Mouse (Mus musculus) cerebellum, adult 2 months (tissue): ENCODE results near the gene Fshr. TPM values are rescaled to one million over a fixed set of nuclear protein-coding genes. Genes with fewer than 3 reads are reported as not detected.
"Not testable (repeated sequence)": the region's sequence is repeated elsewhere in the genome, so short reads cannot be mapped to it uniquely, and the experiment has no call there.

Source experiments
- DNase-seq, 2 experiments: peaks; one replicate each; pipeline ENCODE4 v3.0.0; 2021
- H3K27ac ChIP-seq: fragments of 200-500 bp; 2 replicates; pipeline ENCODE4 v1.5.1; 2012; ENCODE audit warnings: low read length, control low read depth, inconsistent platforms; ENCODE audit not compliant: insufficient read depth
- H3K27me3 ChIP-seq: fragments of 200-500 bp; 2 replicates; pipeline ENCODE4 v1.6.1; 2012; ENCODE audit warnings: inconsistent platforms, mild to moderate bottlenecking, low read length, moderate library complexity; ENCODE audit not compliant: control insufficient read depth, insufficient read depth
- H3K4me1 ChIP-seq: fragments of 200-500 bp; 2 replicates; pipeline ENCODE4 v1.6.1; 2011; ENCODE audit warnings: low read length; ENCODE audit not compliant: control insufficient read depth, insufficient read depth
- H3K4me3 ChIP-seq: fragments of 200-500 bp; replicated peaks from 2 replicates; pipeline ENCODE3; 2011; ENCODE audit warnings: mild to moderate bottlenecking, low read depth, low read length, control low read depth; ENCODE audit not compliant: insufficient read depth
- CTCF ChIP-seq: fragments of 200-500 bp; IDR thresholded peaks from 2 replicates; pipeline ENCODE4 v1.5.1; 2011; ENCODE audit warnings: low read depth, mild to moderate bottlenecking, control low read depth, low read length, moderate library complexity, borderline replicate concordance; ENCODE audit not compliant: insufficient read depth
- POLR2A ChIP-seq: fragments of 200-500 bp; IDR thresholded peaks from 2 replicates; pipeline ENCODE4 v1.6.1; 2011; ENCODE audit warnings: low read length, control low read depth, borderline replicate concordance; ENCODE audit not compliant: insufficient read depth
- WGBS: fragments of 180-500 bp; shearing (Covaris S2); methylation state at CpG from one replicate; pipeline ENCODE4 v1.1.7; 2018; 5-methylcytosine and 5-hydroxymethylcytosine counted together
- polyA plus RNA-seq: library from polyadenylated mRNA; depleted of rRNA; stranded (reverse); fragments of >200 nt; gene quantifications from 2 replicates; pipeline ENCODE4 v1.2.3, GENCODE M21; 2012; rRNA removed

Gene Fshr
- 0.05 TPM in 1 of 2 replicates, not detected in the other for polyA plus RNA-seq

GRCm38 (mm10) chr17:89200575-89200974 is at the start of gene Fshr:
Gene Fshr, minus strand, starts transcription at chr17:89200675.
- H3K27me3 ChIP-seq = no peaks in the 10 kb centered on the region
- 85% methylated on average over 6 of the region's 6 CpGs for WGBS

GRCm38 (mm10) chr17:89202181-89202580 is 1.7 kb upstream of the Fshr start:
- no peak for DNase-seq
- no peaks in the 10 kb centered on the region for H3K4me1 ChIP-seq
- no peak overlapping the region for H3K27ac ChIP-seq
- TF ChIP-seq POLR2A (no peak), CTCF (no peak)
- 35% methylated on average over 6 of the region's 6 CpGs for WGBS
- no peak overlapping the region for H3K4me3 ChIP-seq
- no peaks in the 10 kb centered on the region for H3K27me3 ChIP-seq

More at GRCm38 (mm10) chr17:89200575-89200974, at the start of gene Fshr:
- Histone ChIP-seq H3K4me1 (no peaks in the 10 kb centered on the region), H3K4me3 (no peak within 1 kb of the TSS), H3K27ac (no peak within 1 kb of the TSS)
- TF ChIP-seq CTCF (no peak), POLR2A (no peak)
- DNase-seq = no peak

- TF ChIP-seq CTCF (no peak), POLR2A (no peak)
- 91% methylated on average over 1 of the region's 1 CpGs for WGBS
- Histone ChIP-seq H3K27me3 (no peaks in the 10 kb centered on the region), H3K4me1 (no peaks in the 10 kb centered on the region), H3K4me3 (no peak overlapping the region), H3K27ac (no peak overlapping the region)
- no peak for DNase-seq
Measured at GRCm38 (mm10) chr17:89173545-89173944, 26.9 kb downstream of the Fshr start.

- TF ChIP-seq CTCF = no peak
- no peak for TF ChIP-seq POLR2A
- Histone ChIP-seq H3K4me1 (no peaks in the 10 kb centered on the region), H3K4me3 (no peak overlapping the region), H3K27ac (no peak overlapping the region), H3K27me3 (no peaks in the 10 kb centered on the region)
- DNase-seq = no peak
Measured at GRCm38 (mm10) chr17:89164773-89165172, 35.7 kb downstream of the Fshr start.

GRCm38 (mm10) chr17:89162475-89162874 is 38.0 kb downstream of the Fshr start:
- 93% methylated on average over 3 of the region's 3 CpGs for WGBS
- TF ChIP-seq POLR2A (no peak), CTCF (no peak)
- no peak for DNase-seq
- H3K27me3 ChIP-seq = no peaks in the 10 kb centered on the region
- H3K4me3 ChIP-seq = no peak overlapping the region
- no peak overlapping the region for H3K27ac ChIP-seq
- no peaks in the 10 kb centered on the region for H3K4me1 ChIP-seq

- H3K27ac ChIP-seq, H3K4me3 ChIP-seq, H3K4me1 ChIP-seq, H3K27me3 ChIP-seq, DNase-seq: not testable (repeated sequence)
- WGBS = 90% methylated on average over 3 of the region's 3 CpGs
Measured at GRCm38 (mm10) chr17:89159343-89159742, 41.1 kb downstream of the Fshr start.

- no peak overlapping the region for H3K4me3 ChIP-seq
- H3K4me1 ChIP-seq = no peaks in the 10 kb centered on the region
- TF ChIP-seq POLR2A (no peak), CTCF (no peak)
- 78% methylated on average over 6 of the region's 6 CpGs for WGBS
- H3K27ac ChIP-seq = no peak overlapping the region
- DNase-seq = no peak
- no peaks in the 10 kb centered on the region for H3K27me3 ChIP-seq
Measured at GRCm38 (mm10) chr17:89144806-89145205, 55.7 kb downstream of the Fshr start.

GRCm38 (mm10) chr17:89120023-89120422 is 80.5 kb downstream of the Fshr start:
- no peak for TF ChIP-seq POLR2A
- Histone ChIP-seq H3K27me3 (no peaks in the 10 kb centered on the region), H3K4me3 (no peak overlapping the region), H3K27ac (no peak overlapping the region), H3K4me1 (no peaks in the 10 kb centered on the region)
- WGBS = 83% methylated on average over 2 of the region's 2 CpGs
- DNase-seq = no peak

GRCm38 (mm10) chr17:89119250-89119649 is 81.2 kb downstream of the Fshr start:
- no peaks in the 10 kb centered on the region for H3K4me1 ChIP-seq
- no peak overlapping the region for H3K4me3 ChIP-seq
- H3K27ac ChIP-seq = no peak overlapping the region
- 78% methylated on average over 2 of the region's 2 CpGs for WGBS
- TF ChIP-seq POLR2A (no peak), CTCF (no peak)
- DNase-seq = no peak
- no peaks in the 10 kb centered on the region for H3K27me3 ChIP-seq

GRCm38 (mm10) chr17:89113944-89114343 is 86.5 kb downstream of the Fshr start:
- no peaks in the 10 kb centered on the region for H3K27me3 ChIP-seq
- TF ChIP-seq POLR2A (no peak), CTCF (no peak)
- no peak for DNase-seq
- H3K27ac ChIP-seq = no peak overlapping the region
- H3K4me1 ChIP-seq = no peaks in the 10 kb centered on the region
- H3K4me3 ChIP-seq = no peak overlapping the region
